Mouse (Mus musculus): ENCODE measurements around the gene Sertad3. TPM values are rescaled to one million over a fixed set of nuclear protein-coding genes. Genes with fewer than 3 reads are reported as not detected.

Sertad3 gene
- polyA plus RNA-seq, 1 experiment from 2014 or later: 25.2 TPM

GRCm38 (mm10) chr7:27455273-27455672, 18.3 kb upstream of the Sertad3 start:
- ATAC-seq (ENCODE audit: low FRiP score, low TSS enrichment): no peak
- Histone ChIP-seq H3K9ac (ENCODE audit: low read length) (no peak overlapping the region), H3K9me3 (ENCODE audit: control insufficient read depth, low read length) (no peaks in the 10 kb centered on the region), H3K4me2 (replicated peaks; ENCODE audit: low read depth) (no peak overlapping the region), H3K4me1 (replicated peaks; ENCODE audit: control insufficient read depth, insufficient read depth) (no peaks in the 10 kb centered on the region), H3K27ac (replicated peaks) (no peak overlapping the region), H3K4me3 (ENCODE audit: low read depth, low read length) (no peak overlapping the region), H3K36me3 (ENCODE audit: control insufficient read depth, insufficient read depth, low read length) (no peaks in the 10 kb centered on the region), H3K27me3 (ENCODE audit: control insufficient read depth, insufficient read depth, low read length) (no peaks in the 10 kb centered on the region)
- WGBS: 84% methylated on average over 3 of the region's 3 CpGs
- TF ChIP-seq CTCF (IDR thresholded peaks at IDR 0.05; ENCODE audit: low read depth) (no peak), EP300 (optimal IDR thresholded peaks at IDR 0.05) (no peak)
- DNase-seq (ENCODE audit: low spot score): no peak

GRCm38 (mm10) chr7:27458614-27459013, 15.0 kb upstream of the Sertad3 start:
- H3K9ac ChIP-seq (ENCODE audit: low read length): no peak overlapping the region
- H3K4me2 ChIP-seq (replicated peaks; ENCODE audit: low read depth): no peak overlapping the region
- H3K27ac ChIP-seq (replicated peaks): no peak overlapping the region
- 88% methylated on average over 4 of the region's 4 CpGs for WGBS
- H3K4me3 ChIP-seq (ENCODE audit: low read depth, low read length): no peak overlapping the region
- ATAC-seq (ENCODE audit: low FRiP score, low TSS enrichment): no peak
- no peaks in the 10 kb centered on the region for H3K9me3 ChIP-seq (ENCODE audit: control insufficient read depth, low read length)
- H3K36me3 ChIP-seq (ENCODE audit: control insufficient read depth, insufficient read depth, low read length): no peaks in the 10 kb centered on the region
- H3K4me1 ChIP-seq (replicated peaks; ENCODE audit: control insufficient read depth, insufficient read depth): no peaks in the 10 kb centered on the region
- TF ChIP-seq EP300 (optimal IDR thresholded peaks at IDR 0.05): no peak
- no peak for TF ChIP-seq CTCF (IDR thresholded peaks at IDR 0.05; ENCODE audit: low read depth)
- no peaks in the 10 kb centered on the region for H3K27me3 ChIP-seq (ENCODE audit: control insufficient read depth, insufficient read depth, low read length)
- DNase-seq (ENCODE audit: low spot score): no peak

DNA sequence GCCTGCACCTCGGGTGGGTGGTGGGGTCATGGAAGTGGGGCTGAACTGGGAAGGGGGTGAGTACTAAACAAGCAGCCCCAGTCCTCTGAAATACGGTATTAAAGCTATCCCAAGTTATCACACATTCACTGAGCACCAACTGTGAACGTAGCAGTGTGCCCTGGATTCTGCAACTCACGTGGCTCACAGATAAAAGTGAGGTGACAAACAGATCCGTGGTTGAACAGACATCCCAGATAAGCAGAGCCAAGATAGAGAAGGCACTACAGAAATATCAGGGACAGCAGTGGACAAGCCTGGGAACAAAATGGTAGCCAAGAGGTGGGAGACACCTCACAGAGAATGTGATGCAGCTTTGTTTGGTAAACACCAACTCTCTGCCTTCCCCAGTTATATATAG, 13.9 kb upstream of the Sertad3 start:
- TF ChIP-seq CTCF (IDR thresholded peaks at IDR 0.05; ENCODE audit: low read depth): no peak
- no peak for TF ChIP-seq EP300 (optimal IDR thresholded peaks at IDR 0.05)
- WGBS: 87% methylated on average over 5 of the region's 5 CpGs
- no peaks in the 10 kb centered on the region for H3K36me3 ChIP-seq (ENCODE audit: control insufficient read depth, insufficient read depth, low read length)

GRCm38 (mm10) chr7:27460477-27460876, 13.1 kb upstream of the Sertad3 start:
- no peaks in the 10 kb centered on the region for H3K4me1 ChIP-seq (replicated peaks; ENCODE audit: control insufficient read depth, insufficient read depth)
- H3K4me2 ChIP-seq (replicated peaks; ENCODE audit: low read depth): no peak overlapping the region
- H3K27ac ChIP-seq (replicated peaks): no peak overlapping the region
- H3K9me3 ChIP-seq (ENCODE audit: control insufficient read depth, low read length): no peaks in the 10 kb centered on the region
- TF ChIP-seq EP300 (optimal IDR thresholded peaks at IDR 0.05) (no peak), CTCF (IDR thresholded peaks at IDR 0.05; ENCODE audit: low read depth) (no peak)
- no peak overlapping the region for H3K9ac ChIP-seq (ENCODE audit: low read length)
- H3K36me3 ChIP-seq (ENCODE audit: control insufficient read depth, insufficient read depth, low read length): no peaks in the 10 kb centered on the region
- no peaks in the 10 kb centered on the region for H3K27me3 ChIP-seq (ENCODE audit: control insufficient read depth, insufficient read depth, low read length)
- ATAC-seq (ENCODE audit: low FRiP score, low TSS enrichment) (no peak), DNase-seq (ENCODE audit: low spot score) (no peak)
- 79% methylated on average over 6 of the region's 6 CpGs for WGBS
- H3K4me3 ChIP-seq (ENCODE audit: low read depth, low read length): no peak overlapping the region

More for the DNA sequence above, 13.9 kb upstream of the Sertad3 start:
- no peaks in the 10 kb centered on the region for H3K4me1 ChIP-seq (replicated peaks; ENCODE audit: control insufficient read depth, insufficient read depth)
- H3K4me3 ChIP-seq (ENCODE audit: low read depth, low read length): no peak overlapping the region
- H3K27me3 ChIP-seq (ENCODE audit: control insufficient read depth, insufficient read depth, low read length): no peaks in the 10 kb centered on the region
- ATAC-seq (ENCODE audit: low FRiP score, low TSS enrichment) (no peak), DNase-seq (ENCODE audit: low spot score) (no peak)
- no peak overlapping the region for H3K9ac ChIP-seq (ENCODE audit: low read length)
- no peak overlapping the region for H3K27ac ChIP-seq (replicated peaks)
- no peak overlapping the region for H3K4me2 ChIP-seq (replicated peaks; ENCODE audit: low read depth)
- no peaks in the 10 kb centered on the region for H3K9me3 ChIP-seq (ENCODE audit: control insufficient read depth, low read length)

DNA sequence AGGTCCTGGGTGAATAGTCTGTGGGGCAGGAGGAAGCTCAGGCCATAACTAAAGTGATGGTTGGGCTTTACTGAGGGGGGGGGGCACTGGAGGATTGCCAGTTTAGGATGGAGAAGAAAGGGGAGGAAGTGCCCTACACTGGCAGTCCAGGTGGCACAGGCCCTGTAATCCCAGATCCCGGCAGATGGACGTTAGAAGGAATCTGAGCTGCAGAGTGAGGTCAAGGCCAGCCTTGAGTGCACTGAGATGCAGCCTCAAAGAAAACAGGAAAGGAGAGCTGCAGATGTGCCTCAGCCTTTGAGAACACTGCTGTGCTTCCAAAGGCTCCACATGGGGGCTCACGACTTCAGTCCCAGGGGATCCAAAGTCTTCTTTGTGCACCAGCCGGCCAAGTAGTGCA, 5.9 kb upstream of the Sertad3 start:
- H3K36me3 ChIP-seq (ENCODE audit: control insufficient read depth, insufficient read depth, low read length): no peaks in the 10 kb centered on the region
- no peak for DNase-seq (ENCODE audit: low spot score)
- 28% methylated on average over 4 of the region's 4 CpGs for WGBS
- no peak overlapping the region for H3K9ac ChIP-seq (ENCODE audit: low read length)
- 0 out of 2 replicates have a peak, but pooled peaks have one; percentile 8 for ATAC-seq (ENCODE audit: low FRiP score, low TSS enrichment)
- H3K27ac ChIP-seq (replicated peaks): no peak overlapping the region
- H3K27me3 ChIP-seq (ENCODE audit: control insufficient read depth, insufficient read depth, low read length): no peaks in the 10 kb centered on the region
- no peaks in the 10 kb centered on the region for H3K4me1 ChIP-seq (replicated peaks; ENCODE audit: control insufficient read depth, insufficient read depth)
- H3K4me3 ChIP-seq (ENCODE audit: low read depth, low read length): no peak overlapping the region
- TF ChIP-seq CTCF (IDR thresholded peaks at IDR 0.05; ENCODE audit: low read depth): peak; percentile 20
- no peak for TF ChIP-seq EP300 (optimal IDR thresholded peaks at IDR 0.05)
- H3K4me2 ChIP-seq (replicated peaks; ENCODE audit: low read depth): no peak overlapping the region
- no peaks in the 10 kb centered on the region for H3K9me3 ChIP-seq (ENCODE audit: control insufficient read depth, low read length)

- no peak for ATAC-seq (ENCODE audit: low FRiP score, low TSS enrichment)
- TF ChIP-seq CTCF (IDR thresholded peaks at IDR 0.05; ENCODE audit: low read depth) (no peak), EP300 (optimal IDR thresholded peaks at IDR 0.05) (no peak)
These were observed 2.0 kb upstream of the Sertad3 start for GRCm38 (mm10) chr7:27471390-27472120.

More at GRCm38 (mm10) chr7:27471390-27472120, 2.0 kb upstream of the Sertad3 start:
- DNase-seq (ENCODE audit: low spot score): no peak
- H3K9ac ChIP-seq (ENCODE audit: low read length): no peak overlapping the region
- no peaks in the 10 kb centered on the region for H3K4me1 ChIP-seq (replicated peaks; ENCODE audit: control insufficient read depth, insufficient read depth)
- no peaks in the 10 kb centered on the region for H3K27me3 ChIP-seq (ENCODE audit: control insufficient read depth, insufficient read depth, low read length)
- H3K27ac ChIP-seq (replicated peaks): no peak overlapping the region
- H3K4me3 ChIP-seq (ENCODE audit: low read depth, low read length): no peak overlapping the region
- H3K4me2 ChIP-seq (replicated peaks; ENCODE audit: low read depth): no peak overlapping the region
- H3K36me3 ChIP-seq (ENCODE audit: control insufficient read depth, insufficient read depth, low read length): peaks cover 4% of the 10 kb centered on the region; the same call in 1 of the 2 replicates
- H3K9me3 ChIP-seq (ENCODE audit: control insufficient read depth, low read length): no peaks in the 10 kb centered on the region
- 87% methylated on average over 11 of the region's 11 CpGs for WGBS
